Mouse (Mus musculus): ENCODE data around the gene Dab2ip. TPM values are rescaled to one million over a fixed set of nuclear protein-coding genes. Genes with fewer than 3 reads are reported as not detected.

Gene Dab2ip
- polyA plus RNA-seq, 1 experiment from 2014 or later, result 56.9 TPM

- Histone ChIP-seq H3K9me3 (no peaks in the 10 kb centered on the region), H3K4me2 (peak overlapping the region; percentile 17), H3K4me1 (peaks cover 75% of the 10 kb centered on the region), H3K27me3 (no peaks in the 10 kb centered on the region), H3K4me3 (replicated peaks) (no peak overlapping the region), H3K27ac (peak overlapping the region; percentile 75), H3K36me3 (replicated peaks) (0 out of 2 replicates have a peak, but pooled peaks cover 3% of the 10 kb centered on the region), H3K9ac (peak overlapping the region; percentile 14; the same call in 1 of the 2 replicates)
- peak; percentile 32; the same call in 1 of the 2 replicates for ATAC-seq (ENCODE audit: low FRiP score)
- WGBS, result 39% methylated on average over 3 of the region's 3 CpGs
These were observed 138.7 kb downstream of the Dab2ip start for GRCm38 (mm10) chr2:35696542-35697391.

- Histone ChIP-seq H3K9ac (no peak overlapping the region), H3K27me3 (no peaks in the 10 kb centered on the region), H3K4me1 (peaks cover 74% of the 10 kb centered on the region), H3K9me3 (no peaks in the 10 kb centered on the region), H3K4me3 (replicated peaks) (no peak overlapping the region), H3K27ac (no peak overlapping the region), H3K36me3 (replicated peaks) (0 out of 2 replicates have a peak, but pooled peaks cover 3% of the 10 kb centered on the region), H3K4me2 (no peak overlapping the region)
- ATAC-seq (ENCODE audit: low FRiP score), result no peak
- 89% methylated on average over 3 of the region's 3 CpGs for WGBS
These were observed 139.7 kb downstream of the Dab2ip start for GRCm38 (mm10) chr2:35697768-35698167.

GRCm38 (mm10) chr2:35700966-35701365 is 142.9 kb downstream of the Dab2ip start:
- no peaks in the 10 kb centered on the region for H3K9me3 ChIP-seq
- peaks cover 47% of the 10 kb centered on the region for H3K4me1 ChIP-seq
- no peak overlapping the region for H3K9ac ChIP-seq
- H3K36me3 ChIP-seq (replicated peaks), result peaks cover 5% of the 10 kb centered on the region; the same call in 1 of the 2 replicates
- H3K4me3 ChIP-seq (replicated peaks), result no peak overlapping the region
- no peak for ATAC-seq (ENCODE audit: low FRiP score)
- H3K4me2 ChIP-seq, result no peak overlapping the region
- no peaks in the 10 kb centered on the region for H3K27me3 ChIP-seq
- H3K27ac ChIP-seq, result no peak overlapping the region
- 91% methylated on average over 2 of the region's 2 CpGs for WGBS

GRCm38 (mm10) chr2:35702001-35702400 is 143.9 kb downstream of the Dab2ip start:
- peaks cover 37% of the 10 kb centered on the region for H3K4me1 ChIP-seq
- H3K27ac ChIP-seq, result peak overlapping the region; percentile 67
- ATAC-seq (ENCODE audit: low FRiP score), result no peak
- 87% methylated on average over 7 of the region's 7 CpGs for WGBS
- H3K27me3 ChIP-seq, result no peaks in the 10 kb centered on the region
- no peak overlapping the region for H3K9ac ChIP-seq
- H3K4me3 ChIP-seq (replicated peaks), result no peak overlapping the region
- H3K4me2 ChIP-seq, result no peak overlapping the region
- no peaks in the 10 kb centered on the region for H3K9me3 ChIP-seq
- H3K36me3 ChIP-seq (replicated peaks), result peaks cover 5% of the 10 kb centered on the region; the same call in 1 of the 2 replicates

- ATAC-seq (ENCODE audit: low FRiP score), result 0 out of 2 replicates have a peak, but pooled peaks have one; percentile 7
- Histone ChIP-seq H3K27me3 (no peaks in the 10 kb centered on the region), H3K27ac (peak overlapping the region; percentile 67), H3K4me1 (peaks cover 34% of the 10 kb centered on the region), H3K36me3 (replicated peaks) (peaks cover 7% of the 10 kb centered on the region; the same call in 1 of the 2 replicates), H3K9ac (no peak overlapping the region), H3K4me3 (replicated peaks) (no peak overlapping the region), H3K4me2 (no peak overlapping the region), H3K9me3 (no peaks in the 10 kb centered on the region)
- WGBS, result 29% methylated on average over 6 of the region's 6 CpGs
These were observed 144.5 kb downstream of the Dab2ip start for GRCm38 (mm10) chr2:35702608-35703007.

- no peak overlapping the region for H3K4me2 ChIP-seq
- 94% methylated on average over 3 of the region's 3 CpGs for WGBS
- no peak for ATAC-seq (ENCODE audit: low FRiP score)
- H3K4me1 ChIP-seq, result peaks cover 34% of the 10 kb centered on the region
- no peak overlapping the region for H3K9ac ChIP-seq
- peak overlapping the region; percentile 67 for H3K27ac ChIP-seq
- no peaks in the 10 kb centered on the region for H3K27me3 ChIP-seq
- no peak overlapping the region for H3K4me3 ChIP-seq (replicated peaks)
- H3K9me3 ChIP-seq, result no peaks in the 10 kb centered on the region
- peaks cover 11% of the 10 kb centered on the region; the same call in 1 of the 2 replicates for H3K36me3 ChIP-seq (replicated peaks)
These were observed 145.2 kb downstream of the Dab2ip start for GRCm38 (mm10) chr2:35703241-35703640.

- Histone ChIP-seq H3K36me3 (replicated peaks) (peaks cover 91% of the 10 kb centered on the region), H3K4me1 (peaks cover 8% of the 10 kb centered on the region), H3K27ac (no peak overlapping the region), H3K4me3 (replicated peaks) (no peak overlapping the region), H3K27me3 (no peaks in the 10 kb centered on the region), H3K9ac (no peak overlapping the region), H3K4me2 (no peak overlapping the region), H3K9me3 (no peaks in the 10 kb centered on the region)
- WGBS, result 97% methylated on average over 5 of the region's 5 CpGs
- no peak for ATAC-seq (ENCODE audit: low FRiP score)
These were observed 154.5 kb downstream of the Dab2ip start for GRCm38 (mm10) chr2:35712611-35713010.

- Histone ChIP-seq H3K27me3 (no peaks in the 10 kb centered on the region), H3K9me3 (no peaks in the 10 kb centered on the region), H3K4me3 (replicated peaks) (no peak overlapping the region), H3K27ac (no peak overlapping the region), H3K4me1 (peaks cover 8% of the 10 kb centered on the region), H3K36me3 (replicated peaks) (peaks cover 96% of the 10 kb centered on the region), H3K4me2 (no peak overlapping the region), H3K9ac (no peak overlapping the region)
- WGBS, result 88% methylated on average over 7 of the region's 7 CpGs
- no peak for ATAC-seq (ENCODE audit: low FRiP score)
These were observed 155.4 kb downstream of the Dab2ip start for GRCm38 (mm10) chr2:35713460-35713859.

- 65% methylated on average over 8 of the region's 8 CpGs for WGBS
- H3K4me2 ChIP-seq, result no peak overlapping the region
- no peak overlapping the region for H3K9ac ChIP-seq
- ATAC-seq (ENCODE audit: low FRiP score), result no peak; the same call in 1 of the 2 replicates
- no peaks in the 10 kb centered on the region for H3K9me3 ChIP-seq
- H3K27ac ChIP-seq, result no peak overlapping the region
- H3K36me3 ChIP-seq (replicated peaks), result peaks cover 96% of the 10 kb centered on the region
- no peaks in the 10 kb centered on the region for H3K27me3 ChIP-seq
- H3K4me3 ChIP-seq (replicated peaks), result no peak overlapping the region
- peaks cover 8% of the 10 kb centered on the region for H3K4me1 ChIP-seq
These were observed 156.7 kb downstream of the Dab2ip start for GRCm38 (mm10) chr2:35714742-35715167.

GRCm38 (mm10) chr2:35715485-35715884 is 157.4 kb downstream of the Dab2ip start:
- Histone ChIP-seq H3K9ac (no peak overlapping the region), H3K4me1 (peaks cover 8% of the 10 kb centered on the region), H3K27me3 (no peaks in the 10 kb centered on the region), H3K4me2 (no peak overlapping the region), H3K9me3 (no peaks in the 10 kb centered on the region), H3K4me3 (replicated peaks) (no peak overlapping the region), H3K27ac (no peak overlapping the region), H3K36me3 (replicated peaks) (peaks cover 96% of the 10 kb centered on the region)
- ATAC-seq (ENCODE audit: low FRiP score), result no peak
- 86% methylated on average over 3 of the region's 3 CpGs for WGBS

GRCm38 (mm10) chr2:35716175-35716574 is 158.1 kb downstream of the Dab2ip start:
- Histone ChIP-seq H3K4me2 (no peak overlapping the region), H3K9ac (no peak overlapping the region), H3K36me3 (replicated peaks) (peaks cover 96% of the 10 kb centered on the region), H3K4me1 (peaks cover 8% of the 10 kb centered on the region), H3K27me3 (no peaks in the 10 kb centered on the region), H3K4me3 (replicated peaks) (no peak overlapping the region), H3K9me3 (no peaks in the 10 kb centered on the region), H3K27ac (no peak overlapping the region)
- 97% methylated on average over 1 of the region's 1 CpGs for WGBS
- no peak for ATAC-seq (ENCODE audit: low FRiP score)

- Histone ChIP-seq H3K9ac (no peak overlapping the region), H3K4me1 (peaks cover 8% of the 10 kb centered on the region), H3K36me3 (replicated peaks) (peaks cover 99% of the 10 kb centered on the region), H3K4me3 (replicated peaks) (no peak overlapping the region), H3K27ac (no peak overlapping the region), H3K9me3 (no peaks in the 10 kb centered on the region), H3K4me2 (no peak overlapping the region), H3K27me3 (no peaks in the 10 kb centered on the region)
- 95% methylated on average over 5 of the region's 5 CpGs for whole genome bisulfite sequencing
- no peak for ATAC-seq (ENCODE audit: low FRiP score)
These were observed 160.0 kb downstream of the Dab2ip start for GRCm38 (mm10) chr2:35718003-35718500.

All from forebrain, embryonic 12.5 days (tissue).